Mouse (Mus musculus) lung, postnatal 0 days (tissue): ENCODE results near the gene Gpm6b. TPM values are rescaled to one million over a fixed set of nuclear protein-coding genes. Genes with fewer than 3 reads are reported as not detected.

Source experiments
- ATAC-seq: fragments of 200-750 bp; cut with Nextera tagmentation; 2 replicates; pipeline ENCODE4 v1.8.0; 2017; ENCODE audit warnings: moderate library complexity
- DNase-seq: peaks from one replicate; pipeline ENCODE4 v3.0.0-alpha.2; 2016; ENCODE audit warnings: low spot score
- H3K27ac ChIP-seq: fragments of 300-500 bp; sonication (generic); 2 replicates; pipeline ENCODE4 v1.5.1; 2014; ENCODE audit warnings: antibody characterized with exemption, mild to moderate bottlenecking, low read length, mixed read lengths
- H3K27me3 ChIP-seq: fragments of 300-500 bp; sonication (generic); replicated peaks from 2 replicates; pipeline ENCODE4 v1.6.1; 2014; ENCODE audit warnings: low read length, mixed read lengths; ENCODE audit not compliant: insufficient read depth
- H3K36me3 ChIP-seq: fragments of 300-500 bp; sonication (generic); 2 replicates; pipeline ENCODE4 v1.6.1; 2014; ENCODE audit warnings: low read length, mixed read lengths; ENCODE audit not compliant: insufficient read depth
- H3K4me1 ChIP-seq: fragments of 300-500 bp; sonication (generic); 2 replicates; pipeline ENCODE4 v1.6.1; 2014; ENCODE audit warnings: antibody characterized with exemption, low read depth, low read length, mixed read lengths; ENCODE audit not compliant: insufficient read depth
- H3K4me2 ChIP-seq: fragments of 300-500 bp; sonication (generic); replicated peaks from 2 replicates; pipeline ENCODE4 v1.6.1; 2014; ENCODE audit warnings: low read depth, mild to moderate bottlenecking, low read length, moderate library complexity, mixed read lengths
- H3K4me3 ChIP-seq: fragments of 300-500 bp; sonication (generic); 2 replicates; pipeline ENCODE4 v1.5.1; 2014; ENCODE audit warnings: low read depth, low read length
- H3K9ac ChIP-seq: fragments of 300-500 bp; sonication (generic); replicated peaks from 2 replicates; pipeline ENCODE4 v1.6.1; 2014; ENCODE audit warnings: low read depth, mild to moderate bottlenecking
- H3K9me3 ChIP-seq: fragments of 300-500 bp; sonication (generic); 2 replicates; pipeline ENCODE4 v1.6.1; 2016; ENCODE audit warnings: low read length, mixed read lengths
- CTCF ChIP-seq: IDR thresholded peaks from 2 replicates; pipeline ENCODE4 v1.5.1; 2016; ENCODE audit warnings: antibody characterized with exemption, mild to moderate bottlenecking
- EP300 ChIP-seq: IDR thresholded peaks from 2 replicates; pipeline ENCODE4 v1.6.1; 2016; ENCODE audit warnings: antibody characterized with exemption, mild to moderate bottlenecking, control low read depth
- WGBS: fragments of 180-500 bp; shearing (Covaris S2); extraction: QIAGEN DNeasy Blood & Tissue Kit; methylation state at CpG from one replicate; pipeline ENCODE4 v1.1.7; 2014; 5-methylcytosine and 5-hydroxymethylcytosine counted together
- polyA plus RNA-seq: library from polyadenylated mRNA; unstranded; fragments of >200 nt; fragmentation: Nextera tagmentation; extraction: Ambion mirVana; gene quantifications from 2 replicates; pipeline ENCODE4 v1.2.1, GENCODE M21; 2015

Gpm6b gene
- polyA plus RNA-seq, 1 experiment from 2014 or later, result 42.4 TPM

- Histone ChIP-seq H3K4me3 (no peak overlapping the region), H3K9ac (no peak overlapping the region), H3K36me3 (no peaks in the 10 kb centered on the region), H3K4me2 (no peak overlapping the region), H3K9me3 (no peaks in the 10 kb centered on the region), H3K4me1 (no peaks in the 10 kb centered on the region), H3K27ac (no peak overlapping the region), H3K27me3 (no peaks in the 10 kb centered on the region)
- no peak for DNase-seq
- no peak for ATAC-seq
- 92% methylated on average over 2 of the region's 2 CpGs for WGBS
- TF ChIP-seq EP300 (no peak), CTCF (no peak)
Observed at GRCm38 (mm10) chrX:166434812-166435211, 196.1 kb downstream of the Gpm6b start.

Other genes starting within 250 kb of the Gpm6b start
- gene Gemin8, start 68.5 kb upstream of the Gpm6b start, polyA plus RNA-seq, result 7.9 and 9.5 TPM in 2 replicates
- 41.3 and 47.3 TPM in 2 replicates for gene Trappc2, start 201.7 kb downstream of the Gpm6b start, polyA plus RNA-seq
- gene Ofd1, start 201.8 kb downstream of the Gpm6b start, polyA plus RNA-seq, result 6.1 and 6.6 TPM in 2 replicates
- gene Rab9, start 241.0 kb downstream of the Gpm6b start, polyA plus RNA-seq, result 74.2 and 88.3 TPM in 2 replicates